Mouse (Mus musculus) brain, embryonic 14.5 days (tissue): ENCODE measurements around the gene Cnga1.

ENCODE experiments used
- CTCF ChIP-seq: fragments of 200-500 bp; IDR thresholded peaks from 2 replicates; pipeline ENCODE4 v1.5.1; 2012; ENCODE audit warnings: inconsistent platforms, mild to moderate bottlenecking, moderate library complexity, borderline replicate concordance; ENCODE audit not compliant: insufficient read depth, insufficient read length; ENCODE audit errors: extremely low read depth
- POLR2A ChIP-seq: fragments of 200-500 bp; IDR thresholded peaks from 2 replicates; pipeline ENCODE4 v1.6.1; 2012; ENCODE audit warnings: mild to moderate bottlenecking, inconsistent platforms, borderline replicate concordance; ENCODE audit not compliant: poor library complexity, insufficient read depth, insufficient read length, severe bottlenecking; ENCODE audit errors: extremely low read depth

GRCm38 (mm10) chr5:72648987-72649735 lies 5.1 kb upstream of the Cnga1 start:
- TF ChIP-seq CTCF (no peak), POLR2A (no peak)
